Mouse (Mus musculus): ENCODE results near the gene Mfsd13b. TPM values are rescaled to one million over a fixed set of nuclear protein-coding genes. Genes with fewer than 3 reads are reported as not detected.
A peak's percentile ranks its signal among the peaks of the same experiment; 100 is the strongest.

Mfsd13b gene
- polyA plus RNA-seq, 1 experiment from 2014 or later = 0.11 TPM

DNA sequence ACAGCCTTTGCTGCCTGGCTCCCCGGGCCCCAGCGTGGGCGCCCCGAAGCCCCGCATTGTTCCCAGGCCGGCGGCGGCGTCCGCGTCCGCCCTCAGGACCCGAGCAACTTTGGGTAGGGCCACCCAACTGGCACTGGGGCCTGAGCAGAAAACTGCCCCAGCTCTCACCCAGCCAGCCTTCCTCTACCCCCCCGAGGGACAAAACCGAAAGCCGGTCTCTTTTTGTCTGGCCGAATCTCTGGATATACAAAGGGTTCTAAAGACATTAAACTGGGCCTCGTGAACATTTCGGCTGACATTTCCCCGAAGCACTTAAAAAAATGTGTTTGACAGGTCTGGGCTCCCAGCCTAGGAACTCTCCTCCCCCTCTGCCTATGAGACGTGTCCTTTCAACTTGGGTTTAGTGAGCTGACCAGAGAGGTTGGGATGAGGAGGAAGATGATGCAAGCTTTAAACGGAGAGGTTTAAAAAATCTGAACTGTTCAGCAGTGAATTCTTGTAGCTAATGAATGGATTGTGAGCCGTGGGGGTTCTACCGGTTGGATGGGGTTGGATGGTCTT, 52.9 kb downstream of the Mfsd13b start:
- no peaks in the 10 kb centered on the region for H3K27me3 ChIP-seq (replicated peaks; ENCODE audit: insufficient read depth, low read length)
- H3K9me3 ChIP-seq (ENCODE audit: low read length) = no peaks in the 10 kb centered on the region
- H3K36me3 ChIP-seq (ENCODE audit: insufficient read depth, low read length) = no peaks in the 10 kb centered on the region
- peak overlapping the region; percentile 85 for H3K4me2 ChIP-seq (replicated peaks; ENCODE audit: low read depth, low read length)
- H3K27ac ChIP-seq (ENCODE audit: low read length) = peak overlapping the region; percentile 91
- TF ChIP-seq EP300 (IDR thresholded peaks at IDR 0.05) = no peak
- peak; percentile 84 for DNase-seq (ENCODE audit: low spot score)
- 8% methylated on average over 18 of the region's 24 CpGs for WGBS
- peak overlapping the region; percentile 96 for H3K4me3 ChIP-seq (ENCODE audit: low read depth, low read length)
- peak overlapping the region; percentile 96 for H3K9ac ChIP-seq (replicated peaks; ENCODE audit: low read depth)
- peak; percentile 20 for ATAC-seq
- peaks cover 4% of the 10 kb centered on the region; the same call in 1 of the 2 replicates for H3K4me1 ChIP-seq (ENCODE audit: insufficient read depth, low read depth, low read length)

DNA sequence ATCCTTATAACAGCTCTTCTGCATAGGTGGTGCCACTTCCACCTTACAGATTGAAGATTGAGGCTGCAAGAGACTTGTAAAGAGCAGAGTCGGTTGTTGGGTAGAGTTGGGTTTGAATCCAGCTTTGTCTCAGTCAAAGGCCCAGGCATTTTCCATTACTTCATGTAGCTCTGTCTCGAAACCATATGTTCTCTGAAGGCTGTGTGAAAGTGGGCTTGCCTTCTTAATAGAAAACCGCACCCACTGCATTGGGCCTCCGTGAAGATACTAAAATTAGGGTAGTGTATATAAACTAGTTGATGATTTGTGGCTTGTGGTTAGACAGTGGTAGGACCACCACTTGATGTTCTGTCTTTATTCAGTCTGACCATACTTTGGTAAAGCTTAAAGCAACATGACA, 58.3 kb downstream of the Mfsd13b start:
- DNase-seq (ENCODE audit: low spot score) = no peak
- no peak for ATAC-seq
- Histone ChIP-seq H3K9me3 (ENCODE audit: low read length) (no peaks in the 10 kb centered on the region), H3K4me1 (ENCODE audit: insufficient read depth, low read depth, low read length) (peaks cover 7% of the 10 kb centered on the region; the same call in 1 of the 2 replicates), H3K27ac (ENCODE audit: low read length) (no peak overlapping the region), H3K27me3 (replicated peaks; ENCODE audit: insufficient read depth, low read length) (no peaks in the 10 kb centered on the region), H3K4me3 (ENCODE audit: low read depth, low read length) (no peak overlapping the region), H3K9ac (replicated peaks; ENCODE audit: low read depth) (no peak overlapping the region), H3K36me3 (ENCODE audit: insufficient read depth, low read length) (no peaks in the 10 kb centered on the region), H3K4me2 (replicated peaks; ENCODE audit: low read depth, low read length) (no peak overlapping the region)
- TF ChIP-seq EP300 (IDR thresholded peaks at IDR 0.05) (no peak), CTCF (IDR thresholded peaks at IDR 0.05) (no peak)
- 85% methylated on average over 4 of the region's 4 CpGs for WGBS

DNA sequence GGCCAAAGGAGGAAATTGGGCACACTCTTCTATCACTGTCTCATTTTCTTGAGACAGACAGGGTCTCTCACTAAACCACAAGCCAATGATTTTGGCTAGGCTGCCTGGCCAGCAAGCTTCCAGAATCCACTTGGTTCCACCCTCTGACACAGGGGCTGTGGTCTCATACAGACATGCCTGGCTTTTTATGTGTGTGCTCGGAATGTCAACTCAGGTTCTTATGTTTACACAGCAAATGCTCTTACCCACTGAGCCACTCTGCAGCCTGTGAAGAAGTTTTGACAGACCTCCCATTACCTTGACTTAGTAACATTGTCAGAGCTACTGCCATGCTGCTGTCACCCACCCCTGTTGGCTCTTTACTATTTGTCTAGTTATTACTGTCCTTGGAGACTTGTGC, 59.7 kb downstream of the Mfsd13b start:
- Histone ChIP-seq H3K9me3 (ENCODE audit: low read length) (no peaks in the 10 kb centered on the region), H3K9ac (replicated peaks; ENCODE audit: low read depth) (no peak overlapping the region), H3K27me3 (replicated peaks; ENCODE audit: insufficient read depth, low read length) (no peaks in the 10 kb centered on the region), H3K4me3 (ENCODE audit: low read depth, low read length) (no peak overlapping the region), H3K27ac (ENCODE audit: low read length) (no peak overlapping the region), H3K4me1 (ENCODE audit: insufficient read depth, low read depth, low read length) (peaks cover 11% of the 10 kb centered on the region; the same call in 1 of the 2 replicates), H3K4me2 (replicated peaks; ENCODE audit: low read depth, low read length) (no peak overlapping the region), H3K36me3 (ENCODE audit: insufficient read depth, low read length) (no peaks in the 10 kb centered on the region)
- no peak for TF ChIP-seq CTCF (IDR thresholded peaks at IDR 0.05)
- no peak for TF ChIP-seq EP300 (IDR thresholded peaks at IDR 0.05)
- peak; percentile 70 for ATAC-seq
- 32% methylated on average over 1 of the region's 1 CpGs for WGBS
- peak; percentile 42 for DNase-seq (ENCODE audit: low spot score)

DNA sequence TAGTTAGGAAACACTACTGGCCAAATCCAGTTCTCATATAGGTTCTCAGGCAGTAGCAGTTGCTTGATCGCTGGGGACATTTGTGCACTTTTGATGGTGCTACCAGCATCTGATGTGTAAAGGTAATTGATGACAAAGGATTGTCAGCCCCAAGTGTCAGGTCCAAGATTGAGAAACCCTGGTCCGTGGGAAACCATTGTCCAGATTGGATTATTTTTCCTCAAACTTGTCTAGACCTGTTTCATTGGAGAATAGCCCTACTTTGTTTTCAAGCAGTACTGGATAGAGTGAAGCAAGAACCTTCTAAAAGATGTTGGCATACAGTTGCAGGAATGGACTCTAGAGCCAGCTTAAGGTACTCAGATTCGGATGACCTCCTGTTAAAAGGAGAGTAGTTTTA, 60.7 kb downstream of the Mfsd13b start:
- Histone ChIP-seq H3K9ac (replicated peaks; ENCODE audit: low read depth) (no peak overlapping the region), H3K4me3 (ENCODE audit: low read depth, low read length) (no peak overlapping the region), H3K4me2 (replicated peaks; ENCODE audit: low read depth, low read length) (no peak overlapping the region), H3K27me3 (replicated peaks; ENCODE audit: insufficient read depth, low read length) (no peaks in the 10 kb centered on the region), H3K4me1 (ENCODE audit: insufficient read depth, low read depth, low read length) (peaks cover 11% of the 10 kb centered on the region; the same call in 1 of the 2 replicates), H3K9me3 (ENCODE audit: low read length) (no peaks in the 10 kb centered on the region), H3K27ac (ENCODE audit: low read length) (no peak overlapping the region), H3K36me3 (ENCODE audit: insufficient read depth, low read length) (no peaks in the 10 kb centered on the region)
- no peak for DNase-seq (ENCODE audit: low spot score)
- ATAC-seq = no peak
- TF ChIP-seq CTCF (IDR thresholded peaks at IDR 0.05) = no peak
- TF ChIP-seq EP300 (IDR thresholded peaks at IDR 0.05) = no peak
- 82% methylated on average over 3 of the region's 3 CpGs for WGBS

DNA sequence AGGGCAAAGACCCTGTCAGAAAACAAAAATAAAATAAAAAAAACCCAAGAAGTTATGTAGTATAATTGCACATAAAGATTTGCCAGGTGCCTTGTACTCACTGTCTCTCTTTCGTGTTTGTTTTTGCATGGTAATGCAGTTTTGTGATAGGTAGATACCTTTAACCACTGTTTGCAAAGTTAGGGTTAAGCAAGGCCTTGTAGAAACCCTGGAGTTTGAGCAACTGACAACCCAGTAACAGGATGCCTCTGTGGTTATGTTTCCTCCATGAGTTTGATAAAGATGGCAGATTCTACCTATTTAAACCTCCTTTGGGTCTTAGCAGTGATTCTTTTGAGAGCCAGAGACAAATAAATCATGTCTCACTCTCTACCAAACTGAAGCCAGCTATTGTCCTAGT, 61.2 kb downstream of the Mfsd13b start:
- Histone ChIP-seq H3K9ac (replicated peaks; ENCODE audit: low read depth) (no peak overlapping the region), H3K4me3 (ENCODE audit: low read depth, low read length) (no peak overlapping the region), H3K9me3 (ENCODE audit: low read length) (no peaks in the 10 kb centered on the region), H3K4me2 (replicated peaks; ENCODE audit: low read depth, low read length) (no peak overlapping the region), H3K27ac (ENCODE audit: low read length) (no peak overlapping the region), H3K36me3 (ENCODE audit: insufficient read depth, low read length) (no peaks in the 10 kb centered on the region), H3K4me1 (ENCODE audit: insufficient read depth, low read depth, low read length) (peaks cover 11% of the 10 kb centered on the region; the same call in 1 of the 2 replicates), H3K27me3 (replicated peaks; ENCODE audit: insufficient read depth, low read length) (no peaks in the 10 kb centered on the region)
- DNase-seq (ENCODE audit: low spot score) (no peak), ATAC-seq (no peak)
- no peak for TF ChIP-seq EP300 (IDR thresholded peaks at IDR 0.05)
- no peak for TF ChIP-seq CTCF (IDR thresholded peaks at IDR 0.05)
- WGBS = 85% methylated on average over 1 of the region's 1 CpGs

DNA sequence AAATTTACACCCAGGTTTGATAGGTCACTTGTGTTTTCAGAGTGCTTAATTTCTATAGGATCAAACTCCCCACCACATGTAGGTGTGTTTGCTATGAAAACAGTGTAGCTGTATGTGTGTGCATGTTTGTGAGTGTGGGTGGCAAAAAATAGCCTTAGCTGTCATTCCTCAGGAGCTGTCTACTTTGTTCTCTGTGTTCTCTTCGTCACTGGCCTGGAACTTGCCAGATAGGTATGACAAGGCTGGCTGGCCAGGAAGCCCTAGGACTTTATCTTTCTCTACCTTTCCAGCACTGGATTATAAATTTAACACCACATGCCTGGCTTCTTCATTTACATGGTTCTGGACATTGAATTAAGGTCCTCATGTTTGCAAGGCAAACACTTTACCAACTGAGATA, 61.9 kb downstream of the Mfsd13b start:
- H3K9ac ChIP-seq (replicated peaks; ENCODE audit: low read depth) = no peak overlapping the region
- no peak for ATAC-seq
- 85% methylated on average over 1 of the region's 1 CpGs for WGBS
- peaks cover 11% of the 10 kb centered on the region; the same call in 1 of the 2 replicates for H3K4me1 ChIP-seq (ENCODE audit: insufficient read depth, low read depth, low read length)
- no peak overlapping the region for H3K27ac ChIP-seq (ENCODE audit: low read length)
- H3K27me3 ChIP-seq (replicated peaks; ENCODE audit: insufficient read depth, low read length) = no peaks in the 10 kb centered on the region
- no peak overlapping the region for H3K4me3 ChIP-seq (ENCODE audit: low read depth, low read length)
- TF ChIP-seq CTCF (IDR thresholded peaks at IDR 0.05) (no peak), EP300 (IDR thresholded peaks at IDR 0.05) (no peak)
- H3K36me3 ChIP-seq (ENCODE audit: insufficient read depth, low read length) = no peaks in the 10 kb centered on the region
- no peak for DNase-seq (ENCODE audit: low spot score)
- no peaks in the 10 kb centered on the region for H3K9me3 ChIP-seq (ENCODE audit: low read length)
- no peak overlapping the region for H3K4me2 ChIP-seq (replicated peaks; ENCODE audit: low read depth, low read length)
